Mouse (Mus musculus): ENCODE measurements around the gene Slc16a13.
"Not testable (repeated sequence)": the region's sequence is repeated elsewhere in the genome, so short reads cannot be mapped to it uniquely, and the experiment has no call there.

Slc16a13 gene

GRCm38 (mm10) chr11:70172298-70172697 is 48.6 kb downstream of the Slc16a13 start:
- DNase-seq (ENCODE audit: extremely low spot score, low spot score), result no peak

DNA sequence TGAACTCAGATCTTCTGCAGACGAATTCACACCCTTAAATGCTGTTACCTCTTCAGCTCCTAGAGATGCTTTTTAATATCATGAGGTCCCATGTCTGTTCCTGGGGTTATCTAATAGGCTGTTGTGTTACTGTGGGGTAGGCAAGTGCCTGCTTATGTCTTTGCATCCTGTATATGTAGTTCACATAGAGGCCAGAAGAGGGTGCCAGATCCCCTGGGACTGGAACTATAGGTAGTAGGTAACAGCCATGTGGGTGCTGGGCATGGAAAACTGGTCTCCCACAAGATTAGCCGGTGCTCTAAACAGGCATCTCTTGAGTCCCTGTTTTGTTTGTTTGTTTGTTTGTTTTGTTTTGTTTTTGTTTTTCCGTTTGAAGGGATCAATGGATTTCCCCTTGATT is 49.0 kb downstream of the Slc16a13 start:
- no peak for DNase-seq (ENCODE audit: extremely low spot score, low spot score)

GRCm38 (mm10) chr11:70171181-70171580 is 49.7 kb downstream of the Slc16a13 start:
- no peak for DNase-seq (ENCODE audit: extremely low spot score, low spot score)

- no peak for DNase-seq (ENCODE audit: extremely low spot score, low spot score)
Observed at GRCm38 (mm10) chr11:70170291-70170690, 50.6 kb downstream of the Slc16a13 start.

GRCm38 (mm10) chr11:70169471-70169870 is 51.4 kb downstream of the Slc16a13 start:
- DNase-seq (ENCODE audit: extremely low spot score, low spot score), result not testable (repeated sequence)

- no peak for DNase-seq (ENCODE audit: extremely low spot score, low spot score)
Observed at GRCm38 (mm10) chr11:70168136-70168535, 52.7 kb downstream of the Slc16a13 start.
